Mouse (Mus musculus): Measurements from ENCODE around the gene Brpf1. TPM values are rescaled to one million over a fixed set of nuclear protein-coding genes. Genes with fewer than 3 reads are reported as not detected.
A peak's percentile ranks its signal among the peaks of the same experiment; 100 is the strongest.

Brpf1 gene
- total and polyA plus RNA-seq, 2 experiments from 2014 or later = 12.3 to 34.4 TPM

DNA sequence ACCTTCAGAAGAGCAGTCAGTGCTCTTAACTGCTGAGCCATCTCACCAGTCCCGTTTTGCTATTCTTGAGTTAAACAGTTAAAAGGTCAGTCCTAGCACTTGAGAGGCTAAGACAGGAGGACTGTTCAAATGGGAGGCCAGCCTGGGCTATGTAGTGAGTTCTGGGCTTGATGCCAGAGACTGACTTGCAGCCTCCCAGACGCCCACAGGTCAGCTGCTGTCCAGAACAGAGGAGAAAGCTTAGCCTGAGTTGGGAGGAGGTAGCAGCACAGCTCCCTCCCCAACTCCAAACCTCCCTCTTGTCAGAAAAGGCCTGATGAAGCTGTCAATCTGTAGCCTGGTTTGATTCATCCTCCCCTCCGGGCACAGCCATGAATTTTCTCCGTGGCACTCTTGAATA lies 30.1 kb upstream of the Brpf1 start:
- Histone ChIP-seq H3K4me2 (ENCODE audit: low read depth, low read length) (no peak overlapping the region), H3K4me1 (ENCODE audit: insufficient read depth, low read length) (no peaks in the 10 kb centered on the region), H3K36me3 (ENCODE audit: insufficient read depth, low read length) (peaks cover 35% of the 10 kb centered on the region), H3K9ac (replicated peaks; ENCODE audit: low read length) (no peak overlapping the region), H3K4me3 (ENCODE audit: low read length) (no peak overlapping the region), H3K9me3 (ENCODE audit: low read length) (no peaks in the 10 kb centered on the region), H3K27me3 (ENCODE audit: insufficient read depth, low read length) (no peaks in the 10 kb centered on the region), H3K27ac (no peak overlapping the region)
- ATAC-seq = no peak
- no peak for DNase-seq (ENCODE audit: low spot score)
- 67% methylated on average over 4 of the region's 4 CpGs for WGBS
- TF ChIP-seq CTCF (IDR thresholded peaks at IDR 0.05; ENCODE audit: low read depth) = no peak

DNA sequence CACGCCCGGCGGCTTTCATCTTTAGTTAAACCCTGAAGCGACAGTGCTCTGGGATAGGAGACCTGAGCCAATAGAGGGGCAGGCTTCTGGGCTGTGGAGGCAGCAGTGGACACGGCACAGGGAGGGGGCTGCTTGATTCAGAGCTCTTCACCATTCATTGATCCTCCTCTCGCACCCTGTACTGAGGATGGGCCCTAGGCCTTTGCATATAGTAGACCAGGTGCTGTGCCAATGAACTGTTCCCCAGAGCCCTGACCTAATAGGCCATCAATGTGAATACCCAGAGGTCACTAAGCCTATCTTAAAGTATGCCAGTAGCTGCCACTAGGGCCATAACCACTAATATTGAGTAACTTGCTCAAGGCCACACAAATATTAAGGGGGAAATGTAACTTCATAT lies 25.3 kb upstream of the Brpf1 start:
- Histone ChIP-seq H3K9me3 (ENCODE audit: low read length) (no peaks in the 10 kb centered on the region), H3K4me3 (ENCODE audit: low read length) (no peak overlapping the region), H3K9ac (replicated peaks; ENCODE audit: low read length) (no peak overlapping the region), H3K4me2 (ENCODE audit: low read depth, low read length) (peak overlapping the region; percentile 70), H3K36me3 (ENCODE audit: insufficient read depth, low read length) (peaks cover 21% of the 10 kb centered on the region; the same call in 1 of the 2 replicates), H3K27me3 (ENCODE audit: insufficient read depth, low read length) (no peaks in the 10 kb centered on the region; the same call in 1 of the 2 replicates), H3K27ac (no peak overlapping the region), H3K4me1 (ENCODE audit: insufficient read depth, low read length) (peaks cover 8% of the 10 kb centered on the region)
- 0 out of 2 replicates have a peak, but pooled peaks have one; percentile 0 for TF ChIP-seq CTCF (IDR thresholded peaks at IDR 0.05; ENCODE audit: low read depth)
- no peak for DNase-seq (ENCODE audit: low spot score)
- peak; percentile 14 for ATAC-seq
- 72% methylated on average over 6 of the region's 6 CpGs for WGBS

DNA sequence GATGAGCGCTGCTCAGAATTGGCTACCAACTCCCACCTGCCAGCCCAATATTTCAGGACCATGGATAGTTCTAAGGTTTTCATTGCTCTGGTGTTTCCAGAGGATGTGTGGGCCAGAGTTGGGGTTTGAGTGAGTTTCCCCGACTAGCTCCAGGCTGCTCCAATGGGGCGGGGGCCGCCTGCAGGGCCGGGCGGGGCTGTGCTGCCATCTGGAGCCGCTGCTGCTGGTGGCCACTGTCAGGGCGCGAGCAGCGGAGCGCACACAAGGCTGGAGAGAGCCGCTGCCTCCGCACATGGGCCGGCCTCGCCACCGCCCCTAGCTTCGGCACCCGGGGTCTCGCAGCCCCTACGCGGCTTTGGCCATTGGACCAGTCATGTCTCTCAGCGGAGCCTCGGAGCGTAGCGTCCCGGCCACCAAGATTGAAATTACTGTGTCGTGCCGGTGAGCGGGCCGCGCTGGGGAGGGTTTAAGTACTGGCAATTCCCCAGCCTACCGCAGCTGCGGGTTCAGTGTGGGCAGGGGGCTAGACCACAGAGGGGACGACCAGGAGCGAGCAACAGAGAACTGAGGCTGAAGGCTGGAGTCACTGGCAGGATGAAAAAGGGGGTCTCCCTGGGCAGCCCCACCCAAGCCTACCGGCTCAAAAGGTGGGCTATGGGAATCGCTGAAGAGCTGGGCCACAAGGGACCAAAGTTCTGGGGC lies 24.7 kb upstream of the Brpf1 start, which contains the start of gene Cpne9:
Gene Cpne9 (plus strand): TSS at position 207 of the 702 bp plus-strand sequence.
- WGBS = 1% methylated on average over 37 of the region's 37 CpGs
- H3K4me1 ChIP-seq (ENCODE audit: insufficient read depth, low read length) = peaks cover 8% of the 10 kb centered on the region
- no peak within 1 kb of the TSS for H3K27ac ChIP-seq
- H3K4me3 ChIP-seq (ENCODE audit: low read length) = peak within 1 kb of the TSS; percentile 38
- H3K36me3 ChIP-seq (ENCODE audit: insufficient read depth, low read length) = peaks cover 21% of the 10 kb centered on the region; the same call in 1 of the 2 replicates
- peak within 1 kb of the TSS; percentile 41 for H3K9ac ChIP-seq (replicated peaks; ENCODE audit: low read length)
- DNase-seq (ENCODE audit: low spot score) (peak; percentile 63), ATAC-seq (peak; percentile 82)
- TF ChIP-seq CTCF (IDR thresholded peaks at IDR 0.05; ENCODE audit: low read depth) = peak; percentile 46; the same call in 1 of the 2 replicates
- no peaks in the 10 kb centered on the region; the same call in 1 of the 2 replicates for H3K27me3 ChIP-seq (ENCODE audit: insufficient read depth, low read length)
- H3K4me2 ChIP-seq (ENCODE audit: low read depth, low read length) = peak within 1 kb of the TSS; percentile 70
- no peaks in the 10 kb centered on the region for H3K9me3 ChIP-seq (ENCODE audit: low read length)

DNA sequence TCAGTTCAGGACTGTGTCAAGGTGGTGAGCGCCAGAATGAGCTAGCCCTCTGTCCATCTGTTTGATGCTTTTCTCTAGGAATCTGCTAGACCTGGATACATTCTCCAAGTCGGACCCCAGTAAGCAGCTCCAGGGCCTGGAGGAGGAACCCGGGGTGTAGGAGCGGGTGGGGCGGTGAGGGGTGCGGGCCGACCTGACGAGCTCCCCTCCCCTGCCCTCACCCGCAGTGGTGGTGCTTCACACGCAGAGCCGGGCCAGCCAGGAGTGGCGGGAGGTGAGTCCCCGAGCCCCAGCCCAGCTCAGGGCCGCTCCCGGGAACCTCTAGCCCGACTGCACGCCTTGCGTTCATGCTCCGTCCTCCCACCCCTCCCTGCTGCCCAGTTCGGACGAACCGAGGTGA lies 24.0 kb upstream of the Brpf1 start:
- 4% methylated on average over 20 of the region's 22 CpGs for WGBS
- no peak for TF ChIP-seq CTCF (IDR thresholded peaks at IDR 0.05; ENCODE audit: low read depth)
- Histone ChIP-seq H3K4me3 (ENCODE audit: low read length) (peak overlapping the region; percentile 38), H3K9ac (replicated peaks; ENCODE audit: low read length) (no peak overlapping the region), H3K4me2 (ENCODE audit: low read depth, low read length) (peak overlapping the region; percentile 70), H3K27ac (no peak overlapping the region), H3K27me3 (ENCODE audit: insufficient read depth, low read length) (no peaks in the 10 kb centered on the region; the same call in 1 of the 2 replicates), H3K36me3 (ENCODE audit: insufficient read depth, low read length) (peaks cover 17% of the 10 kb centered on the region; the same call in 1 of the 2 replicates), H3K4me1 (ENCODE audit: insufficient read depth, low read length) (peaks cover 8% of the 10 kb centered on the region), H3K9me3 (ENCODE audit: low read length) (no peaks in the 10 kb centered on the region)
- DNase-seq (ENCODE audit: low spot score) = no peak
- ATAC-seq = peak; percentile 50

DNA sequence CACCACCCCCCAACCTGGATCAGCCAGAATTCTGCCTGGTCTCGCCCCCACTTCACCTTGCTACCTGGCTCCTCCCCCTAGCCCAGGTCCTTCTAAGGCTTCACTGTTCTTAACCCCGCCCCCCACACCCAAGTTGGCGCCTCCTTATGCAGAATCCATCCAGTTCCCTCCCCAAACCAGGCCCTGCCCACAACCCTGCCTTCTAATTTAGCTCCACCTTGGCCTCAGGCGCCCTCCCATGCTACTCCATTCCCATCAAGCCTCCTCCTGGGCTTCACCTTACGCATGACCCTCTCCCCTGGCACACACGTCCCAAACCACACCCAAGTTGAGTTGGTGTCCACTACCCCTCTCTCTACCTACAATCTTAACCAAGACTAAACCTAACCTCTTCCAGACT lies 23.4 kb upstream of the Brpf1 start:
- peaks cover 8% of the 10 kb centered on the region for H3K4me1 ChIP-seq (ENCODE audit: insufficient read depth, low read length)
- DNase-seq (ENCODE audit: low spot score) = no peak
- H3K27ac ChIP-seq = no peak overlapping the region
- no peak for ATAC-seq
- no peak overlapping the region for H3K9ac ChIP-seq (replicated peaks; ENCODE audit: low read length)
- 14% methylated on average over 6 of the region's 6 CpGs for WGBS
- H3K36me3 ChIP-seq (ENCODE audit: insufficient read depth, low read length) = peaks cover 12% of the 10 kb centered on the region; the same call in 1 of the 2 replicates
- H3K4me2 ChIP-seq (ENCODE audit: low read depth, low read length) = peak overlapping the region; percentile 70
- H3K9me3 ChIP-seq (ENCODE audit: low read length) = no peaks in the 10 kb centered on the region
- H3K4me3 ChIP-seq (ENCODE audit: low read length) = no peak overlapping the region
- H3K27me3 ChIP-seq (ENCODE audit: insufficient read depth, low read length) = no peaks in the 10 kb centered on the region; the same call in 1 of the 2 replicates
- no peak for TF ChIP-seq CTCF (IDR thresholded peaks at IDR 0.05; ENCODE audit: low read depth)

DNA sequence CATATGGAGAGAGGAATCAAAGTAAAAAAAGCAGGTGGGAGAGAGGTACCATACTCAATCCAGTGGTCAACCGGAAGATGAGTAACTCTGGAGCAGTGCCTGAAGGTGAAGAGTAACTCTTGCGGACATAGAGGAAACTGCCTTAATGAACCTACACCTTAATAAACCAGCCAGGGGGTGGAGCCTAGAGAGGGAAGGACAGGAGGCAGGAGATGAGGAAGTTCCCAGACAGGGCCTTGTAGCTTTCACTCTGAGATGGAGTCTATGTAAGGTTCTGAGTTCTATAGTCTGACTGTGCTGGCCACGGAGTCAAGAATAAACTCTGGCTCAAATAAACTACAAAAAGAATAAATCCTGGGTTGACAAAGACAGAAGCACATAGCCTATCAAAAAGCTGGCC lies 22.0 kb upstream of the Brpf1 start:
- peaks cover 8% of the 10 kb centered on the region for H3K4me1 ChIP-seq (ENCODE audit: insufficient read depth, low read length)
- no peaks in the 10 kb centered on the region for H3K9me3 ChIP-seq (ENCODE audit: low read length)
- TF ChIP-seq CTCF (IDR thresholded peaks at IDR 0.05; ENCODE audit: low read depth) = no peak
- no peak overlapping the region for H3K4me3 ChIP-seq (ENCODE audit: low read length)
- no peaks in the 10 kb centered on the region; the same call in 1 of the 2 replicates for H3K27me3 ChIP-seq (ENCODE audit: insufficient read depth, low read length)
- no peak overlapping the region for H3K27ac ChIP-seq
- peaks cover 7% of the 10 kb centered on the region; the same call in 1 of the 2 replicates for H3K36me3 ChIP-seq (ENCODE audit: insufficient read depth, low read length)
- WGBS = 82% methylated on average over 3 of the region's 3 CpGs
- H3K9ac ChIP-seq (replicated peaks; ENCODE audit: low read length) = no peak overlapping the region
- DNase-seq (ENCODE audit: low spot score) (no peak), ATAC-seq (no peak)
- H3K4me2 ChIP-seq (ENCODE audit: low read depth, low read length) = no peak overlapping the region

DNA sequence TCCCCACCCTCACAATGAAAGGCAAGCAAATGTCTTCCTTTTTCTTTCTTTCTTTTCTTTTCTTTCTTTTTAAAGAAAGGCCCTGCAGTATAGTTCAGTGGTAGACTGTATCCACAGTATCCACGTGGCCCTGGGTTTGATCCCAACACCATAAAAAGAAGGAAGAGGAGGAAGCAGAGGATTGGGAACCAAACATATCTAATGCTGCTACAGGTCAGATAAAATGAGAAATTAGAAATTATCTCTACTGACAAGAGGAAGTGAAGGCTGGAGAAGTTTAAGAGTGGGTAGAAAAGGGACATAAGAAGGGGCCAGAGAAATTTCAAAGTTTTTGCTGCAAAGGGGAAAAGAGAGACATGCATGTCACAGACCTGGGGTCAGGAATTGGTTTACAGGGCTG lies 20.6 kb upstream of the Brpf1 start:
- peaks cover 8% of the 10 kb centered on the region for H3K4me1 ChIP-seq (ENCODE audit: insufficient read depth, low read length)
- H3K9me3 ChIP-seq (ENCODE audit: low read length) = no peaks in the 10 kb centered on the region
- H3K4me3 ChIP-seq (ENCODE audit: low read length) = no peak overlapping the region
- no peak overlapping the region for H3K4me2 ChIP-seq (ENCODE audit: low read depth, low read length)
- no peak overlapping the region for H3K27ac ChIP-seq
- no peaks in the 10 kb centered on the region; the same call in 1 of the 2 replicates for H3K27me3 ChIP-seq (ENCODE audit: insufficient read depth, low read length)
- no peaks in the 10 kb centered on the region for H3K36me3 ChIP-seq (ENCODE audit: insufficient read depth, low read length)
- H3K9ac ChIP-seq (replicated peaks; ENCODE audit: low read length) = no peak overlapping the region
- no peak for DNase-seq (ENCODE audit: low spot score)
- ATAC-seq = no peak
- WGBS = 53% methylated on average over 1 of the region's 1 CpGs
- TF ChIP-seq CTCF (IDR thresholded peaks at IDR 0.05; ENCODE audit: low read depth) = no peak
